Mouse (Mus musculus) c-Kit-positive CD71-positive TER-119-positive erythroid progenitor cells, embryonic 14.5 days (primary cell): ENCODE results near the gene Cyp2u1.
"Not testable (repeated sequence)": the region's sequence is repeated elsewhere in the genome, so short reads cannot be mapped to it uniquely, and the experiment has no call there.

ENCODE experiments used
- DNase-seq: peaks from one replicate; pipeline ENCODE4 v3.0.0-alpha.2; 2013; ENCODE audit warnings: low spot score

Gene Cyp2u1

GRCm38 (mm10) chr3:131302452-131303319 lies at the start of gene Cyp2u1:
Cyp2u1 (minus strand) TSS chr3:131303227.
- peak; percentile 66 for DNase-seq

GRCm38 (mm10) chr3:131350539-131350938 lies 47.5 kb upstream of the Cyp2u1 start:
- DNase-seq = no peak

- DNase-seq = no peak
These were observed 46.0 kb upstream of the Cyp2u1 start for GRCm38 (mm10) chr3:131349013-131349412.

- DNase-seq = no peak
These were observed 45.5 kb upstream of the Cyp2u1 start for GRCm38 (mm10) chr3:131348579-131348950.

- DNase-seq = peak; percentile 4
These were observed 45.0 kb upstream of the Cyp2u1 start for GRCm38 (mm10) chr3:131347831-131348578.

GRCm38 (mm10) chr3:131345903-131346302 lies 42.9 kb upstream of the Cyp2u1 start:
- DNase-seq = no peak

GRCm38 (mm10) chr3:131343311-131343710 lies 40.3 kb upstream of the Cyp2u1 start:
- no peak for DNase-seq

GRCm38 (mm10) chr3:131340885-131341284 lies 37.9 kb upstream of the Cyp2u1 start:
- DNase-seq = no peak

GRCm38 (mm10) chr3:131339280-131339679 lies 36.3 kb upstream of the Cyp2u1 start:
- DNase-seq = no peak

GRCm38 (mm10) chr3:131337749-131338148 lies 34.7 kb upstream of the Cyp2u1 start:
- not testable (repeated sequence) for DNase-seq

GRCm38 (mm10) chr3:131336629-131337028 lies 33.6 kb upstream of the Cyp2u1 start:
- DNase-seq = no peak

- DNase-seq = no peak
These were observed 32.1 kb upstream of the Cyp2u1 start for GRCm38 (mm10) chr3:131335117-131335547.

- no peak for DNase-seq
These were observed 24.2 kb upstream of the Cyp2u1 start for GRCm38 (mm10) chr3:131327189-131327588.

GRCm38 (mm10) chr3:131326637-131327036 lies 23.6 kb upstream of the Cyp2u1 start:
- no peak for DNase-seq

GRCm38 (mm10) chr3:131322081-131322815 lies 19.2 kb upstream of the Cyp2u1 start:
- no peak for DNase-seq

- DNase-seq = peak; percentile 38
These were observed 17.2 kb upstream of the Cyp2u1 start for GRCm38 (mm10) chr3:131320184-131320583.

- no peak for DNase-seq
These were observed 15.2 kb upstream of the Cyp2u1 start for GRCm38 (mm10) chr3:131318211-131318610.

- no peak for DNase-seq
These were observed 14.1 kb upstream of the Cyp2u1 start for GRCm38 (mm10) chr3:131317126-131317525.

GRCm38 (mm10) chr3:131315957-131316510 lies 13.0 kb upstream of the Cyp2u1 start:
- no peak for DNase-seq

GRCm38 (mm10) chr3:131312340-131312739 lies 9.3 kb upstream of the Cyp2u1 start:
- no peak for DNase-seq

- no peak for DNase-seq
These were observed 7.5 kb upstream of the Cyp2u1 start for GRCm38 (mm10) chr3:131310572-131310971.

GRCm38 (mm10) chr3:131307811-131308210 lies 4.8 kb upstream of the Cyp2u1 start:
- DNase-seq = no peak
